Mouse (Mus musculus) right cerebral cortex, adult 2 months (tissue): ENCODE measurements at regions not wholly inside any gene's neighbourhood (a gene's known extent, or its start where the extent isn't known, plus 50 kb on each side); places are given as distances from the start of the nearest gene placed in this dataset.
"Not testable (repeated sequence)": the region's sequence is repeated elsewhere in the genome, so short reads cannot be mapped to it uniquely, and the experiment has no call there.

Experiments used
- DNase-seq, 2 experiments: peaks; one replicate each; pipeline ENCODE4 v3.0.0; 2021 to 2022; ENCODE audit warnings: low spot score in 2 of 2

GRCm38 (mm10) chr2:78279382-78280056 lies 333.3 kb upstream of the Cwc22 start:
- no peak for DNase-seq

DNA sequence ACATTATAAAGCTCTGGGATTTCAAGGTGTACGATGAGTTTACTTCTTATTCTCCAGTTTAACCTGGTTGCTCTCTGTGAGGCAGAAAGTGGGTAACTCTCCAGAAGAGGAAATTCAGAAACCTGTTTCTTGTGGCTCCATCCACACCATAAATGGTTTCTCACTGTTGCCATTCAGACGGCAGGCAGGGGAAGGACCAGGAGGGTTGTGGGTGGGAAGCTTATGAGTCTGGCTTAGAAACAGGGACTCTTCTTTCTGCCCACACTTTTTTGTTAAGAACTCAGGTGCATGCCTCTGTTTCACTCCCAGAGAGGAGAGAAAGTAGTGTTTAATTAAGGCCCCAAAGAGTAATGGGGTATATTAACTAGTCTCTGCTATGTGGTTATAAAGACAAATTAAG lies 332.5 kb upstream of the Cwc22 start:
- no peak for DNase-seq

DNA sequence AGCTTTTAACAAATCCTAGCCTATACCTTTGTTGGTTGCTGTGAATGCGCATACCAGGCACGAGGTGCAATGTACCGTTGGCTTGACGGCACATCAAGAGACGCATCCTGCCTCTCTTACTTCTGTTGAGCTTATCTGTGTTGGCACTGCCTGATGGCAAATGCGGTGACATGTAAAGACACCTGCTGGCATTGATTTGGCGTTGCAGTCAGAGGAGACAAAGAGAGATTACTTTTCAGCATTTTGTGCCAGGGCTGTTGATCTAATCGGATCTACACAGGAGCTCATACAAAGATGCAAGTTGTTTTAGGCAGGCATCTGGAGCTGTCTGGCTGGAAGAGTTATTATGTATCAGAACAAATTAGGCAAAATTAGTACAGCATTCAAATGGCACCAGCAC lies 331.5 kb upstream of the Cwc22 start:
- no peak for DNase-seq

DNA sequence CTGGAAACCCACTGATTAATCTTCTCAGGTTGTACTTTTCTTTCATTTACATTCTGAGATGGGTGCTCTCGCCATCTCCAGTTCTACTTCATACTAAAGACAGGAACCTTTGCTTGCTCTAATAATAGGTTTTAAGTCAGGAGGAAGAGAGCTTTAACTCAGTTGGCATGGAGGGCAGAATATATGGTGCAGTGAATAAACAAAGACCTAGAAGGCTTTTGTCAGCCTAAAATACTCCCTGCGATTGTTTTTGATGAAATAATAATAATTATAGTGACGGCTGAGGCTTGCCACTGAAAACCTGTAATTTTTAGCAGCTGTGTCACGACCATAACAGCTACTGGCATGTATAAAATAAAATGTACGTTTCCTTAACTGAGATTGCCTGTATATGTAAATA lies 327.9 kb upstream of the Cwc22 start:
- no peak for DNase-seq

- no peak for DNase-seq
Observed at GRCm38 (mm10) chr2:78268705-78269104, 322.5 kb upstream of the Cwc22 start.

- DNase-seq, result no peak
Observed at GRCm38 (mm10) chr2:78267527-78268375, 321.6 kb upstream of the Cwc22 start.

- DNase-seq, result no peak
Observed at GRCm38 (mm10) chr2:78253601-78254097, 307.5 kb upstream of the Cwc22 start.

DNA sequence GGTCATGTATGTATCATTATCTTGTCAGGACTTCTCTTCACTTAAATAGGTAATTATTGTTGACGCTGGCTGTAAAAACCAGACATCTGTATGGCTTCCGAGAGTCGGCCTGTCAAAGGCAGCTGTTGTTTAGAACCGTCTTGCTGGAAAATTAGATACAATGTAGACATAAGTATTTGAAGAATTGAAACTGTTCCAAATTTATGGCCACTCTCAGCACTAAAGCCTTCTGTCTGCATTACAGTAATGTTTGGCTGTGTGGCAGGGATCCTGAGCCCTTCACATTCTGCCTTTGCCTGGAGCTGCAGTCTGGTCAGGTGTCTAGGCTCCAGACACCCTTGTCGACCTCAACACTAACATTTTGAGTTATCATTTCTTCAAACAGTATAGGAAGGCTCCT lies 300.2 kb upstream of the Cwc22 start:
- no peak for DNase-seq

DNA sequence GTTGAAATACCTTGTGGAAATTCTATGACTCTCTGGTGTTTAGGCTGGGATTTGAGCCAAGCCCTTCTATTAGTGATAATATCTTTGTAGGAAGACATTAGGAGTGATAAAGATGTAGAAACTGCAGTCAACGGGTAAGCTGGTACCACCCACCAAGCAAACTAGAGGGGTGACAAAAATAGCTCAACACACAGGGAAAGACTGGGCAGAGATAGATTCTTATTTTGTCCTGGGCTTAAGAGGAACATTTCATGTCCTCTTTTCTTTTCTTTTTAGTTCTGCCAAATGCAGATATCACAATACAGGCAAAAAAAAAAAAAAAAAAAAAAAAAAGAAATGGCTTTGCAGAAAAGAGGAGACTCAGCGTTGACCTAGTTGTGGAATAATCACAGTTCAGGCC lies 294.1 kb upstream of the Cwc22 start:
- peak in 1 of 2 experiments; percentile 6 for DNase-seq

DNA sequence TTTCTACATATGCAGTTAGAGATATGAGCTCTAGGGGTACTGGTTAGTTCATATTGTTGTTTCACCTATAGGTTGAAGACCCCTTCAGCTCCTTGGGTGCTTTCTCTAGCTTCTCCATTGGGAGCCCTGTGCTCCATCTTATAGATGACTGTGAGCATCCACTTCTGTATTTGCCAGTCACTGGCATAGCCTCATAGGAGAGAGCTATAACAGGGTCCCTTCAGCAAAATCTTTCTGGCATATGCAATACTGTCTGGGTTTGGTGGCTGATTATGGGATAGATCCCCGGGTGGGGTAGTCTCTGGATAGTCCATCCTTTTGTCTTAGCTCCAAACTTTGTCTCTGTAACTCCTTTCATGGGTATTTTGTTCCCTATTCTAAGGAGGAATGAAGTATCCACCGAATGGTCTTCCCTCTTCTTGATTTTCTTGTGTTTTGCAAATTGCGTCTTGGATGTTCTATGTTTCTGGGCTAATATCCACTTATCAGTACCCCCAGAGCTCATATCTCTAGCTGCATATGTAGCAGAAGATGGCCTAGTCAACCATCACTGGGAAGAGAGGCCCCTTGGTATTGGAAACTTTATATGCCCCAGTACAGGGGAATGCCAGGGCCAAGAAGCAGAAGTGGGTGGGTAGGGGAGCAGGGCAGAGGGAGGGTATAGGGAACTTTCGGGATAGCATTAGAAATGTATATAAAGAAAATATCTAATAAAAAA lies 279.4 kb upstream of the Cwc22 start:
- DNase-seq, result not testable (repeated sequence)

DNA sequence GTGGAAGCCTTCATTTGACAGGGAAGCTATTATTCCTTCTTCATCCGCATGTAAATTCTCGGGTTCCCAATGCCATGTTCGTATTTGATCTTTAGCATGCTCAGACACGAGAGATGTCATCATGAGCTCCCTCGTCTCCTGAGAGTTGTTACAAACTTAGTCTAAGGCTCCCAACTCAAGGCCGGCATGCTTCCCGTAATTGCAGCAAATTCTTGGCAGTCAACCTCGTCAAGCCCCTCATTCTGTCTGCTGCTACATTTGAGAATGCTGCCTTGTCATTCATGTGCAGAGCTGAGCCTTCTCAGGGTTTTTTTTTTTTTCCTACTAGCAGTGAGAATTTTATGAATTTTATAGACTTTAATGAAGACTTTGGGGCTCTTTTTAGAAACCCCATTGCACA lies 268.3 kb upstream of the Cwc22 start:
- DNase-seq, result no peak

- DNase-seq, result no peak
Observed at GRCm38 (mm10) chr2:78205125-78205524, 258.9 kb upstream of the Cwc22 start.

- DNase-seq, result no peak
Observed at GRCm38 (mm10) chr2:78196006-78196405, 249.8 kb upstream of the Cwc22 start.

- no peak for DNase-seq
Observed at GRCm38 (mm10) chr2:78189620-78190019, 243.4 kb upstream of the Cwc22 start.

- no peak for DNase-seq
Observed at GRCm38 (mm10) chr2:78184950-78185349, 238.8 kb upstream of the Cwc22 start.

DNA sequence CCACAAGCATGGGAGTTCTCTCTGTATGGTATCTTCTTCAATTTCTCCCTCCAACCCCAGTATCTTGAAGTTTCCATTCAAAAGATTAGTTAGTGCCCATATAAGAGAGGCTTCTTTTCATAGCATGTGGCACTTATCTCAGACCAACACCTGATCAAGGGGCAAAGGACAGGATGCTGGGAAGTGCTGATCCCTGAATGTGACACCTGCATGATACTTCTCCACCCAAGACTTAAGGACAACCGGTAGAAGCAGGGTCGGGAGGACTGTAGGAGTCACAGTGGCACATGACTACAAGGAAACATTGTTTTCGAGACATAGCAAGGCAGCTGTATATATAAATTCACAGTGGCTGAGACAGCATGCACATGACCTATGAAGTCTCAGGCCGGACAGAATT lies 227.6 kb upstream of the Cwc22 start:
- no peak for DNase-seq

DNA sequence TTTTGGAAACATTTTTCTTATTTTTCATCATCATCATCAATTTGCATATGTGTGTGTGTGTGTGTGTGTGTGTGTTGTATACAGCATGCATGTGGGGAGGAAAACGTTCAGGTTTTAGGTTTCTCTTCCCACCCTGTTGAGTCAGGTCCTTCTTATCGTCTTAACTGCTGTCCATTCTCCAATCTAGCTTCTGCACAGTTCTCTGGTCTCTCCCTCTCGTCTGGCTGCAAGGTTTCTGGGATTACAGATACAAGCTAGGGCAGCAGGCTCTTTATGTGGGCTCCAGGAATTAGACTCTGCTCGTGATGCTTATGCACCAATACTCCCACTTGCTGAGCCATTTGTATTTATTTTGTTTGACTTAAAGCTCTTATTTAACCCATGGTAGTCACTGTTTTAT lies 226.6 kb upstream of the Cwc22 start:
- DNase-seq, result no peak

DNA sequence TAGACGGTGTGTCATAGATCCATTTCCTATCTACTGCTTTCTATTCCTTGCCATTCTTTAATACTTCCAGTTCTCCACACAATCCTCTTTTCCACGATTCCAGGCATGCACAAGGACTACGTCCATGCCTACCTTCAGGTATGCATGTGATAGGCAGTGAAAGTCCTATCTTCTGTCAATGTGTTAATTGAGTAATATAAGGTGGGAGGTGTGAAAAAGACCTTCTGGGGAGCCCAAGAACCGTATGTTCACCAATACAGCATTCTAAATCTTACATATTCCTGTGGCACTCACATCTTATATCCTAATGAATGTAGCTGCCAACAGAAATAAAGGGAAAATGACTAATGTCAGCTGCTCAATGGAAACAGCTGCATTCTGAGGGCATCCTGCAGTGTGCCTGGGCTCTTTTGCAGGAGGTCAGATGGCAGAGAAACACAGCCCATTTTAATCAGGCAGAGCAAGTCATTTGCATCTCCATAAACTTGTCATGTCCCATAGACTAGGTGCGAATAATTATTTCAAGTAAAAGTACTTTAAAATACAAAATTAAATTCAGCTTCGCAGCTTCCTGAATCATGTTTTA lies 224.1 kb upstream of the Cwc22 start:
- DNase-seq, result peak; percentile 10 to 13

DNA sequence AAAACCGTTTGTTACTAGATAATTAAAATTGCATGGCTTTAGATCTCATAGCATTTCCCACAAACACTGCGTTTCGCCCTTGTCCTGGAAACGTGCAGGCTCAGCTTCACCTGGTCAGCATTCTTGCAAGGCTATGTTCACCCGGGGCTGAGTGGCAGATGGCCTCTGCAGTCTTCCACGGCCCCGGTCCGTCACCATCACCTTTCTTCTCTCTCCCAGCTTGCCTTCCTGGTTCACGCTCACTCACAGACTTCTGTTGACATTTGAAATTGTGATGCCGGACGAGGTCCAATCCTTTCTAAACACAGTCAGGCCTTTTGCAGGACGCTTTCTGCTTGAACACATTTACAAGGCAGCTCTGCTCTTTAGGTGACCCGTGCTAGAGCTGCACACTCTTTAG lies 219.3 kb upstream of the Cwc22 start:
- no peak for DNase-seq

DNA sequence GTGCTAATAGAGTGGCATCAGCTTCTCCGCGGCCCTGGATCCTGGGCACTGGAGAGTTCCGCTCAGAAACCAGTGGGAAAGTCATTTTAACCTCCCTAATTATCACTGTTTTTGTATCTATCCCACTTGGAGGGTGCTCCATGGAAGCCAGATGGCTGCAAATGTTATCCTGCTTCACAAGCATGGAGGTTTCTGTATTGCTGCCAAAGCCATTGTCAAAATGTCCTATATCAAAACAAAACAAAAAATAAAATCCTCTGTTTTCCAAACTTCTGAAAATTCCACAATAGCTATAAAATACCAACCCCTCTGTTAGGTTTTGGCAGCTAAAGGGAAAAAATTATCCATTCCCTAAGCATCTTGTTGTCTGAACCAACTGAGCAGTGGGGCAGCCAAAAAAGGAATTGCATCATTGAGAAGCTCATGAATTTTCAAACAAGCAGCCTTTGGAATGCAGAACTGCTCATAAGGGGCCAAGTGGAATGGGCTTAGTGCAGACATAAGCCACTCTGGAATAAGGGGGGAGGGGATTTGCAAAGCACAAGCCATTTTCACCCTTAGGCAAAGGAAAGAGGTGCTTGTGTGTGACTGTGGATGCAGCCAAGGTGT lies 213.8 kb upstream of the Cwc22 start:
- DNase-seq, result peak in 1 of 2 experiments; percentile 11

DNA sequence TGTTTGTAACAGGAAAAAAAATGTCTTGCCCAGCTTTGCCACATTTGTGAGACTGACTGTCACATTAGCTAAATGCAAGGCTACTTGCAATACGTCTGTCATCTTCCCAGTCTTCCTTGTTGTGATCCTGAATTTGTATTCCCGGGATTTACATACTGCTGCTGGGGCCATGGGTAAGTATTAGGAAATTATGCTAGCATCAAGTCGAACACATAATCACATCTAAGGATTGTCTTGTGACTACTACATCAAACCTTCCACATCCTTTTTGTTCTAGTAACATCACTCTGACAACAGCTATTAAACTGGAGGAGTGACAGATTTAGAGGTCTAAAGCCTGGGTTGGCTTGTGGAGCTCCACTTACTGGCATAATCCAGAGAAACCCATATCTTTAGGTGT lies 164.2 kb upstream of the Cwc22 start:
- DNase-seq, result no peak

DNA sequence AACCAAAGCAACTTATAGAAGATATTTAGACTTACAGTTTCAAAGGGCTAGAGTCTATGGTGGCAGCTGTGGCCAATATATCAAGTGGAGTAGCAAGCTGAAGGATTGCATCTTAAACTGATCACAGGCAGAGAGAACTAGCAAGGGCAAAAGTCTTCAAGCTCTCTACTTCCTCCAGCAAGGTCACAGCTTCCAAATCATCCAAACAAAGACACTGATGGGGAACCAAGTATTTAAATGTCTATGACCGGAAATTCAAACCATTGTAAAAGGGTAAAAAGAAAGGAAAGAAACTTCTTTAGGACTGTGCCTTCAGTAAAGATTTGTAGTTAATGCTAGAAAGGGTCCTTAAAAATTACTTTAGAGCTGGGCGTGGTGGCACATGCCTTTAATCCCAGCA lies 149.4 kb upstream of the Cwc22 start:
- DNase-seq, result no peak
